Mouse (Mus musculus): ENCODE measurements around the gene Sdf2.

Sdf2 gene

DNA sequence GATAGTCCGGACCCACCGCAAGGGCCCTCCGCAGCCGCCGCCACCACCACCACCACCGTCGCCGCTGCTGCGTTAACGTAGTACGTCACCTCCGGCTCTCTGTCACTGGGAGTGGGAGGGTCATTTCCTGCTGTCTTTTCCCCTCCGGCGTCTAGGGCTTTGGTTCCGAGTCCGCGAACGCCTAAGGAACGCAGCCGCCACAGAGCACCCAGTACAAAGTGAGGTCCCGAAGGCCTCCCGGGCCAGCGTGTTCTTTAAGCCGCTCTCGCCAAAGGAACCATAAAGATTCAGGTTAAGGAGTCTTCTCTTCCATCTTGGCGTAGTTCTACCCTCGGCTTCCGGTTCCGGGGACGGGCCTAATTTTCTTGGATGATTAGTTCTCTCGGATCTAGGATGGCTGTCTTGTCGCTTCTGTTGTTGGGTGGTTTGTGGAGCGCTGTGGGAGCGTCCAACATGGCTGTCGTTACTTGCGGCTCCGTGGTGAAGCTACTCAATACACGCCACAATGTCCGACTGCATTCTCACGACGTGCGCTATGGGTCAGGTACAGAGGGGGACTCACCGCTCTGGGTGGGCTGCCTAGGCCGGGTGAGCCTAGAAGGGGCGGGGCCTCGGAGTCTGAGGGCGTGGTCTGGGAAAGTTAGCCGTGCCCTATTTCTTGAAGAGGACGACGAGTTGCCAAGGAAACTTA, at the start of gene Sdf2, which contains the start of gene Supt6:
Gene Sdf2 (plus strand): TSS at position 120 of the 691 bp plus-strand sequence.
Gene Supt6 (minus strand): TSS at position 361 of the 691 bp plus-strand sequence.
- DNase-seq, result peak; percentile 84

- no peak for DNase-seq
Observed at GRCm38 (mm10) chr11:78202372-78202771, 43.2 kb upstream of the Sdf2 start.

DNA sequence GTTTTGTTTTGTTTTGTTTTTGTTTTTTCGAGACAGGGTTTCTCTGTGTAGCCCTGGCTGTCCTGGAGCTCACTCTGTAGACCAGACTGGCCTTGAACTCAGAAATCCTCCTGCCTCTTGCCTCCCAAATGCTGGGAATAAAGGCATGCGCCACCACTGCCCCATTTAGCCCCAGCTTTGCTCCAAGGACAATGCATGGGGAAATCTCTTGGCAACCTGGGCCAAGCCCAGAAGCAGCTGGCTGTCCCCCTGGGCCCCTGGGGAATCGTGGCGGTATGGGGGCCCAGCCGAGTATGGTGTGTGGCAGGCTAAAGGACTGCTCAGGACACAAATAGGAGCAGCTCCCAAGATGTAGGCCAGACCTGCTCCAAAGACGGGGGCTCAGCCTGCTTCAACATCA, 41.3 kb upstream of the Sdf2 start:
- no peak for DNase-seq

- no peak for DNase-seq
Observed at GRCm38 (mm10) chr11:78205361-78206206, 40.0 kb upstream of the Sdf2 start.

- no peak for DNase-seq
Observed at GRCm38 (mm10) chr11:78207190-78207589, 38.4 kb upstream of the Sdf2 start.

- no peak for DNase-seq
Observed at GRCm38 (mm10) chr11:78209886-78210285, 35.7 kb upstream of the Sdf2 start.

DNA sequence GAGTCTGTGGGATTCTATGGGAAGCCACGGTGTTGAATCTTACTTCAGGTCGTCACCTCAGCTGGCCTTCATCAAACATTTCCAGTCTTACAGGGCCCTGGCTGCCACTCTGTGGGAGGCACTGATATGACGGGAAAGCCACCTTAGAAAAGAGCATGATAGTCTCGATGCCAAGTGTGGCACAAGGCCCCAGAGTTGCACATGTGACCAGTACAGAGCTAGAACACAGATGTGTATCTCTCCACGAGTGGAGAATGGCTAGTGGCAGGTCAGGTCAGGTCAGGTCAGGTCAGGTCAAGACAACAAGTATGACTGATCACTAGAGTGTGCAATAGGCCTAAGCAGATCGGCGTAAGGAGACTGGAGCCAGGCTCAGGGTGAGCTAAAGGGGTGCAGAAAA, 34.9 kb upstream of the Sdf2 start:
- DNase-seq, result no peak

- no peak for DNase-seq
Observed at GRCm38 (mm10) chr11:78211513-78211912, 34.0 kb upstream of the Sdf2 start.

- no peak for DNase-seq
Observed at GRCm38 (mm10) chr11:78213086-78213817, 32.3 kb upstream of the Sdf2 start.

DNA sequence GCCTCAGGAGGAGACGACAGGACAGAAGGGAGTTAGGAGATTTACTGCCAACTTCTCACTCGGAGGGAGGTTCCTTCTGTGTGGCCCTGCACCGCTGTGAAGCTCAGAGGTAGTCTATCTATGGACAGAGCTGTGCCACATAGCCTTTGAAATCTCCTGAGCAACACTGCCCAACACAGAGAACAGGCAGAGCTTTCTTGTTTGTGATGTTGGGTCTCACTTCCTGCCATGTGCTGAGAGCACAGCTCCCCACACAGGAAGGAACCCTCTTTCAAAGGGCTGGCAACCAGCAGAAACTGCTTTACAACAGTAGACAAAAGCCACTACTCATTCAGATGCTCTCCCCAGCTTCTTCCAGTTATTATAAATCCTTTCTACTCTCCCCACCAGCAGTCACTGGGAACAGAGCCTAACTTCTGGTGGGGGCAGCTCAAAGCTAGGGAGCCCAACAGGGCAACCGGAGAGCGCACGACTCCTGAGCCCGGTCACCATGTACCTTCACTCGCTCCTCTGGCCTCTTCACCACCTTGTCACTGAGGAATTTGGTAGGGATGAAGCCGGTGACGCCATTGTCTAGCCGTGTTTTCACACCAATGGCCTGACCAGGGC, 29.7 kb upstream of the Sdf2 start:
- peak; percentile 36 for DNase-seq

GRCm38 (mm10) chr11:78223586-78223985, 22.0 kb upstream of the Sdf2 start:
- no peak for DNase-seq

- no peak for DNase-seq
Observed at GRCm38 (mm10) chr11:78231518-78231917, 14.0 kb upstream of the Sdf2 start.

- DNase-seq, result no peak
Observed at GRCm38 (mm10) chr11:78240193-78240857, 5.2 kb upstream of the Sdf2 start.

DNA sequence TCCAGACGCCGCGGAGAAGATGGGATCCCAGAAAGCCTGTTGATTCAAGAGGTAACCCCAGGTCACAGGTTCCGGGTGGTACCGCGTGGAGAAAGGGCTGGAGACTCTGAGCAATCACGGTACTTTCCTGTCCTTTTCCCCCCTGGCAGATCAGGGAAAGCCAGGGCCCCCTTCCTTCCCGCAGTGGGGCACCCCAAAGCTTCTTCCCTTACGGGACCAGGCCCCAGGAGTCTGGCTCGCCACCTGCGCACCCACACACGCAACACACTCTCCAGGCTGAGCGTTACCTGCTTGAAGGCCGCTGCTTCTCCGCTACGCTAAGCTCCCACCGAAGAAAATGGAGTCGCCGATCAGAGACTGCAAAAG, 302 bp upstream of the Sdf2 start:
- DNase-seq, result no peak

DNA sequence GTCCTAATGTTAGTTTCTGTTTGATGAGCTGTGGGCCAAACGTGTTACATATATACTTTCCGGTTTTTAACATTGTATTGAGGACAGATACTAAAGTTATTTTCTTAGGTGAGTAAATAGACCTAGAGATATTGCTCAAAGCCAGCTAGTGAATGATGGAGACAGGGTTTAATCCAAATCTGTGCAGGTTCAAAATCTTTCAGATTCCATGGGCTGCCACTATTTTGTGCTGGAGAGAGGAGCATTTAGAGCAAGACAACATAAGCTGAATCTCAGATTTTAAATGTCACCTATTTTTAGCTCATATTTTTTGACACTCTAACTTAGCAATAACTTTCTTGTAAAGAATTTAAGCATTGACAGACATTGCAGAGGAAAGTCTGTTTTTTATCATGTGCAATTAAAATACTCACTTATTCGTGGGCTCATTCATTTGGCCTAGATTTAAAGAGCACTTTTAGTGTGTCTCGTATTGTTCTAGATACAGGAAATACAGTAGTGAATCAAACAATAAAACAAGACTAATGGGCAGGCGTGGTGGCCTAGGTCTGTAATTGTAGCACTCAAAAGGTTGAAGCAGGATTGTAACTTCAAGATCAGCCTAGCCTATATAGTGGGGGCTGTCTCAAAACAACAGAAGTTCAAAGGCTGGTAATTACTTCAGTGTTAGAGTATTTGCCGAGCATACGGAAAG, 919 bp downstream of the Sdf2 start:
- DNase-seq, result no peak

GRCm38 (mm10) chr11:78247012-78247348, 1.4 kb downstream of the Sdf2 start:
- DNase-seq, result no peak

DNA sequence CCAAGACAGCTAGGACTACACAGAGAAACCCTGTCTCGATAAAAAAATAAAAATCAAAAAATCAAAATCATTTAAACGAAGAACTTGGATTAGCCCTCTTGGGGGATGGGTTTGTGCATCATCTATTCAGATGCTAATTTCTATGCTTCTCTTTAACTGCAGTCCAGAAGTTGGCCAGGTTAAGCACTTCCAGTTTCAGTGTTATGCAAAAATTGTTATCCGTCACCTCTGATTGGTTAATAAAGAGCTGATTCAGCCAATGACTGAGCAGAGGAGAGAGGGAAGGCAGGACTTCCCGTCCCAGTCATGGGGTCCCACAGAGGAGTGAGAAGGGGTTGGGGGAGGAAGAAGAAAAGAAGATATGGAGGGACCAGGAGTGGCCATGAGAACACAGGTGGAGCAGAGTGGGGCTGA, 2.2 kb downstream of the Sdf2 start:
- no peak for DNase-seq

GRCm38 (mm10) chr11:78256618-78257017, 11.1 kb downstream of the Sdf2 start:
- no peak for DNase-seq

- peak; percentile 27 for DNase-seq
Observed at GRCm38 (mm10) chr11:78260489-78261258, 15.1 kb downstream of the Sdf2 start.

DNA sequence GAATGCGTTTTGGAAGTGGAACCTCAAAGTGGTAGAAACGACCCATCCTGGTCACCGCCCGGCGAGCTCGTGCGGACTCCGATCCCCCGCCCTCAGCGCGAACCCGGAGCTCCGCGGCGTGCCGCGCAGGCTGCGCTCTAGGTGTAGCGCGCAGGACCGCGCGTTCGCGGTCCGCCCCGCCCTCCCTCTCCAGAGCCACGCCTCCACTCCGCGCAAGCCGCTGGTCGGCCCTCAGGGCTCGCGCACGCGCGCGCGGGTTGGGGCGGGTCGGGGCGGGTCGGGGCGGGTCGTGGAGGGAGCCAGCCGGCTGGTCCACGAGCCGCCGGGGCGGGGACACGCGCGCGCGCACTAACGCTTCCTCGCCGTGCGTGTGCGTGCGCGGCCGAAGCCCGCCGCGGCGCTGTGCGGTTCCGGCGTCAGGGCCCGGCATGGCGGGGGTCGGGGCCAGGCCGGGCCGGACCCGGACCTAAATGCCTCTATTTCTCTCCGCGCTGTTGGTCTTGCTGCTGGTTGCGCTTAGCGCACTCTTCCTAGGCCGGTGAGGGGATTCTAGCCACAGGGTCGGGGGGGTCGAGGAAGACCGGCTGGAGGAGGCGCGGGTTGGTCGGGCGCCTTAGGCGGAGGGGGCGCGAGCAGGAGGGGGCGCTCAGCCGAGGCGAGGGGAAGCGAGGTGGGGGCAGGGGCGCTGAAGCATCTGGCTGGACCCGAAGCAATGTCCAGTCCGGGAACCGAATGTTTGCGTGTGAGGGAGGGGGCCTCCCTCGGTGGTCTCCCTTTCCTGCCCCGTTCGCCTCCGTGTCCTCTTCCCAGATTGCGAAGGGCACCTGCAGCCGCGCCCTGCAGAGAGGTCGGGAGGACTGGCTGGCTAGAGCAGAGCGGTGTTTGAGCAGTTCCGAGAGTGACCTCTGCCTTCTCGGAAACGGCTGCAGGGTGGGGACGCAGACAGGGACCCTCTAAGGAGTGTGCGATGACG, 16.1 kb downstream of the Sdf2 start, which contains the start of gene 2610507B11Rik:
Gene 2610507B11Rik (plus strand): TSS at position 373 of the 973 bp plus-strand sequence.
- peak; percentile 88 for DNase-seq
